ENCODE assay signal across 15 mouse cellular contexts in the genomic region with DNA sequence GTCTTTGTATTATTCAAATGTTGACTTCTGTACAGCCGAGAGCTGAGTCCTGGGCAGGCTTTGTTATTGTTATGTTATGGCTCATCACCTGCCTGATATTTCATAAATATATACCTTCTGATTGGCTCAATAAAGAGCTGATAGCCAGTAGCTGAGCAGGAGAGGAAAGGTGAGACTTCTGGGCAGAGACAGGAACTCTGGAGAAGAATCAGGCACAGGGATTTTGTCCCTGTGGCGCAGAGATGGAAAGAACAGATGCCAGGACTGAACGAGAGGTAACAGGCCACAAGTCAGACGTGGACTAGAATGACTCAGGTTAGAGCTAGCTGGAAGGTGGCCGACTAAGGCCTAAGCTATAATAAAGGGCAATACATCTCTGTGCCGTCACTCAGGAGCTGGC.
"Had no signal": no experiment of that assay in that cellular context is flagged by ENCODE, and none has a peak within 500 bp of the region (broad histone marks: within the 10 kb centered on the region; RNA-seq: fewer than 3 reads in every experiment).

No protein-coding gene starts in this region.

- H3K9me3 ChIP-seq: neural tube, embryonic 15.5 days; stomach, embryonic 15.5 days had no signal

- H3K4me3 ChIP-seq: neural tube, embryonic 15.5 days; stomach, embryonic 15.5 days had no signal

- H3K36me3 ChIP-seq: stomach, embryonic 15.5 days had no signal

- H3K9ac ChIP-seq: neural tube, embryonic 15.5 days; stomach, embryonic 15.5 days had no signal

- DNase-seq: retina, postnatal 1 day; right cerebral cortex, adult 18-20 months; right cerebral cortex, postnatal 14 days; right cerebral cortex, postnatal 25 days; right cerebral cortex, postnatal 4 days; spleen, adult 18-20 months; thymus, adult 18-20 months; thymus, adult 2 months; thymus, postnatal 14 days; thymus, postnatal 25 days; thymus, postnatal 36 days; thymus, postnatal 4 days had no signal

- H3K27ac ChIP-seq: neural tube, embryonic 15.5 days; stomach, embryonic 15.5 days; stomach, postnatal 0 days had no signal

- H3K27me3 ChIP-seq: neural tube, embryonic 15.5 days; stomach, embryonic 15.5 days had no signal

- H3K4me2 ChIP-seq: neural tube, embryonic 15.5 days; stomach, embryonic 15.5 days had no signal

- H3K4me1 ChIP-seq: stomach, embryonic 15.5 days had no signal
